Mouse (Mus musculus) ES-Bruce4 (cell line): Measurements from ENCODE around the gene Igdcc3. TPM values are rescaled to one million over a fixed set of nuclear protein-coding genes. Genes with fewer than 3 reads are reported as not detected.

Experiments used
- H3K27ac ChIP-seq: 2 replicates; pipeline ENCODE4 v1.5.1; 2012; ENCODE audit warnings: low read length, inconsistent platforms; ENCODE audit not compliant: insufficient read depth
- H3K27me3 ChIP-seq: 2 replicates; pipeline ENCODE4 v1.6.1; 2012; ENCODE audit warnings: mild to moderate bottlenecking, low read length, inconsistent platforms; ENCODE audit not compliant: control insufficient read depth, poor library complexity, insufficient read depth, severe bottlenecking
- H3K36me3 ChIP-seq: 2 replicates; pipeline ENCODE4 v1.6.1; 2012; ENCODE audit warnings: inconsistent platforms, mild to moderate bottlenecking, low read length, moderate library complexity; ENCODE audit not compliant: control insufficient read depth, poor library complexity, insufficient read depth, severe bottlenecking
- H3K4me1 ChIP-seq: one replicate; pipeline ENCODE4 v1.8.1; 2011; ENCODE audit warnings: low read length; ENCODE audit not compliant: control insufficient read depth, insufficient read depth
- H3K4me3 ChIP-seq: 2 replicates; pipeline ENCODE4 v1.5.1; 2011; ENCODE audit warnings: low read depth, mild to moderate bottlenecking, low read length
- H3K9ac ChIP-seq: 2 replicates; pipeline ENCODE4 v1.6.1; 2012; ENCODE audit warnings: low read depth, mild to moderate bottlenecking, inconsistent platforms; ENCODE audit not compliant: poor library complexity, severe bottlenecking
- H3K9me3 ChIP-seq: replicated peaks from 2 replicates; pipeline ENCODE4 v1.6.1; 2012; ENCODE audit warnings: mild to moderate bottlenecking, low read length, inconsistent platforms; ENCODE audit not compliant: control insufficient read depth, poor library complexity, insufficient read depth, severe bottlenecking
- CTCF ChIP-seq: IDR thresholded peaks from one replicate; pipeline ENCODE4 v1.8.1; 2011; ENCODE audit warnings: low read depth, low read length
- EP300 ChIP-seq: IDR thresholded peaks from 2 replicates; pipeline ENCODE4 v1.6.1; 2011; ENCODE audit warnings: low read depth, low read length; ENCODE audit not compliant: insufficient read depth
- POLR2A ChIP-seq: IDR thresholded peaks from one replicate; pipeline ENCODE4 v1.8.1; 2011; ENCODE audit warnings: low read length; ENCODE audit not compliant: insufficient read depth
- polyA plus RNA-seq: library from polyadenylated mRNA; stranded (reverse); fragments of >200 nt; gene quantifications from 2 replicates; pipeline ENCODE4 v1.2.4, GENCODE M21; 2011; ENCODE audit warnings: low read depth; ENCODE audit not compliant: missing spikeins, insufficient read depth, insufficient read length

Gene Igdcc3
- polyA plus RNA-seq, 1 experiment = 8.9 TPM

DNA sequence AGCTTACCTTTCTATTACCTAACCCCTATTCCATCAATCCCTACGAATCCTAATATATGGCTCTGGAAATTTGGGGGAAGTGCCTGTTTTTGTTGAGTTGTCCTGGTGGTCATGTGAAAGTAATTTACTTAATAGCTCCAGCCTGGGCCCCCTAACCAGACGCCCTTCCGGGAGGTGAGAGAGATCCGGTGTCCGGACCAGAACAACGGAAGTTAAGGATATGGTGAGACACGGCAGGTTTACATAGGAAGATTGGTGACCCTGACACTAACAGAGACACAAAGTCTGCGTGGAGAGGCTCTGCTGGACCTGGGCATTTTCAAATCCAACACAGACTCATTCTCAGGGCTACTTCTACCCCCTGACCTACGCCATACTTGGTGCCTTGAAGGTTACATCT is 25.4 kb downstream of the Igdcc3 start:
- H3K27ac ChIP-seq = no peak overlapping the region
- H3K9me3 ChIP-seq = peaks cover 3% of the 10 kb centered on the region; the same call in 1 of the 2 replicates
- TF ChIP-seq POLR2A = no peak
- TF ChIP-seq EP300 = no peak
- TF ChIP-seq CTCF = no peak
- H3K4me1 ChIP-seq = peaks cover 1% of the 10 kb centered on the region
- H3K4me3 ChIP-seq = no peak overlapping the region
- H3K27me3 ChIP-seq = peaks cover 4% of the 10 kb centered on the region; the same call in 1 of the 2 replicates
- no peak overlapping the region for H3K9ac ChIP-seq
- H3K36me3 ChIP-seq = no peaks in the 10 kb centered on the region

- Histone ChIP-seq H3K9ac (no peak overlapping the region), H3K4me1 (peaks cover 1% of the 10 kb centered on the region), H3K4me3 (no peak overlapping the region), H3K36me3 (no peaks in the 10 kb centered on the region), H3K27ac (no peak overlapping the region), H3K27me3 (peaks cover 3% of the 10 kb centered on the region; the same call in 1 of the 2 replicates), H3K9me3 (peaks cover 3% of the 10 kb centered on the region; the same call in 1 of the 2 replicates)
- TF ChIP-seq POLR2A = no peak
These were observed 27.5 kb downstream of the Igdcc3 start for GRCm38 (mm10) chr9:65168534-65168933.

GRCm38 (mm10) chr9:65168952-65169351 is 28.0 kb downstream of the Igdcc3 start:
- no peak overlapping the region for H3K4me3 ChIP-seq
- H3K4me1 ChIP-seq = peaks cover 1% of the 10 kb centered on the region
- H3K36me3 ChIP-seq = no peaks in the 10 kb centered on the region
- no peak overlapping the region for H3K9ac ChIP-seq
- TF ChIP-seq CTCF (no peak), POLR2A (no peak), EP300 (no peak)
- H3K9me3 ChIP-seq = peaks cover 3% of the 10 kb centered on the region; the same call in 1 of the 2 replicates
- H3K27me3 ChIP-seq = no peaks in the 10 kb centered on the region
- no peak overlapping the region for H3K27ac ChIP-seq

DNA sequence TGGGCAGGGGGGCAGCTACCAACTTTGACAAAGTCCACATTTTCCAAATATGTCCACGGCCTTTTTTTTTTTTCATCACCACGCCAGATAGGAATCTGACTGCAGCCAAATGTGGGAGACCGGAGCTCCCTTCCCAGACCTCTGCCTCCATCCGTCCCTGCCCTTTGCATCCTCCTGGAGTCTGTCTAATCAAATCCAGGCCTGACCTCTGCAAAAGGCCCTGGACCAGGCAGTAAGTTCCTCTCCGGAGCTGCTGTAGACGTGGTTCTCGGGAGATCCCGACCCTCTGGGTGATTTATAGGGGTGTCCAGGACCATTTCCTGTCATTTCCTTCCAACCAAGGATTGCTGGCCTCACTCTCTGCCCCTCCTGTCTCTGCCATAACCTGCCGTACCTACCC is 31.7 kb downstream of the Igdcc3 start:
- Histone ChIP-seq H3K4me3 (no peak overlapping the region), H3K9ac (no peak overlapping the region), H3K27me3 (no peaks in the 10 kb centered on the region), H3K4me1 (peaks cover 11% of the 10 kb centered on the region), H3K9me3 (no peaks in the 10 kb centered on the region), H3K27ac (no peak overlapping the region), H3K36me3 (no peaks in the 10 kb centered on the region)
- TF ChIP-seq CTCF (no peak), POLR2A (no peak), EP300 (no peak)

DNA sequence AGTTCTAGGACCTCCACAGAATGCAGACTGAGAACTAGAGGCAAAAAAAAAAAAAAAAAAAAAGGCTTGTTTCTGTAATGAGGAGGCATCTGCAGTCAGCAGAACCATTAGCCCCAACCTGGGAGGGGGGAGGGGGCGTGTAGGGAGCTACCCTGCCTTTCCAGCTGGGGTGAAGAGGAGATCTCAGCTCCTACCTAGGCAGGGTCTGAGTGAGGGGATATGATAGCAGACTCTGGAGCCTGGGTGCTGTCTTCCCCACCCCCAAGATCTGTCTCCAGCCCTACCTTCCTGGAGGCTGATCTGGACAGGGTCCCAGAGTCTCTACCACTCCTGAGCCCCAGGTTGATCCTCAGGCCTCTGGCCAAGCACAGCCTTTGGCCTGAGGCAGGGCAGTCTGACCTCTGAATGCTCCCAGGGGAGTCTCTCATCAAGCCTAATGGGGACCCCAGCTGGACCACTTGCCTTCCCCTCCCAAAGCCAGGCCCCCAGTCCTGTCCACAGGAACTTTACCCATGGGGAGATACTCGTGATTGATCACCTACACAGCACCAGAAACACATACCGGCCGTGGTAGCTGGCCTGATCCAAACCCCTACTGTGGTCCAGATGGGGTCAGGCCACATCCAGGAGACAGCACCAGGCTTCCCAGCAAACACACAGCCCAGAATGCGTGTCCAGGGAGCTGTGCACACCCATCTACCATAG is 34.4 kb downstream of the Igdcc3 start:
- Histone ChIP-seq H3K4me1 (peaks cover 14% of the 10 kb centered on the region), H3K27ac (no peak overlapping the region), H3K4me3 (no peak overlapping the region), H3K36me3 (no peaks in the 10 kb centered on the region), H3K9me3 (no peaks in the 10 kb centered on the region), H3K27me3 (no peaks in the 10 kb centered on the region), H3K9ac (no peak overlapping the region)
- TF ChIP-seq CTCF (no peak), POLR2A (peak; percentile 40), EP300 (no peak)

DNA sequence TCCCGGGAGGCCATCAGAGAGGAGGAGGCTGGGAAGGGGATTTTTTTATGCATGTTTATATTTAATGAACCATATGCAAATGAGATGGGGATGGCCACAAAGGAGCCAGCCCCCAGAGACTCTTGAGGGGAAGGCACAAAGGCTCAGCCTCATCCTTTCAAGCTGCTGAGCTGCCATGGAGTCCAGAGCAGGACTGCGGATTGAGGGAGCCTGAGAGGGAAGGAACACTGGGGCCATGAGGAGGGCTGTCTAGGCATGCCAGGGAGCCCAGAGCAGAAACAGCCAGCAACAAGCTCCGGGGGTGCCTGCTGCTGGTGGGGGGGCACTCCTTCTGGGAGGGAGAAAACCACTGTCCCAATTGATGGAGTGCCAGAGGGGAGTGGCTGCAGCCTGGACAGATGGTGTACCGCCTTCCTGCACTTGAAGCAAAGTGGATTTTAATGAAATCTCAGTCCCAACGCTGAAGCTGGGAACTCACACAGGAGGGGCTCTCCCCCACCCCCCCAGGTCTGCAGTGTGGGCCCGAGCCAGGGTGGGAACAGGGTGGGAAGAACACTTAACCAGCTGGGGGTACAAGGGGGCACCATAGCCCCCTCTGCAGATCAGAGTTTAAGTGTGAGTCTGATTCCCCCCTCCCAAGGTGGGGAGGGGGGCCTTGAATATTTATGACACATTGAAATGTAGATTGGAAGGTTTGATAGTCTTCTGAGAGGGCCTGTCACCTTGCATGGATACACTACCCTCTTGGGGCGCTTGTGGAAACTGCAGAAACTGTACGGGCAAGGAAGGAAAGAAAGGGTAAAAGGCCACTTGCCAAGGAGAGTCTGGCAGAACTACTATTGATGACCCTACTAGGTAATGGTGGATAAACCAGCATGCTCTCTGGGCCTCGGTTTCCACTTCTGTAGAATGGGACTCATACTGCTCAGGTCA is 35.2 kb downstream of the Igdcc3 start:
- Histone ChIP-seq H3K4me1 (peaks cover 17% of the 10 kb centered on the region), H3K27ac (no peak overlapping the region)
- TF ChIP-seq CTCF (no peak), POLR2A (no peak), EP300 (0 out of 2 replicates have a peak, but pooled peaks have one; percentile 16)

More for the DNA sequence above, 35.2 kb downstream of the Igdcc3 start:
- H3K9me3 ChIP-seq = no peaks in the 10 kb centered on the region
- H3K4me3 ChIP-seq = no peak overlapping the region
- no peaks in the 10 kb centered on the region for H3K27me3 ChIP-seq
- H3K9ac ChIP-seq = no peak overlapping the region
- H3K36me3 ChIP-seq = no peaks in the 10 kb centered on the region
